Comparison of ENCODE assay signal across 8 mouse cellular contexts in the genomic region with DNA sequence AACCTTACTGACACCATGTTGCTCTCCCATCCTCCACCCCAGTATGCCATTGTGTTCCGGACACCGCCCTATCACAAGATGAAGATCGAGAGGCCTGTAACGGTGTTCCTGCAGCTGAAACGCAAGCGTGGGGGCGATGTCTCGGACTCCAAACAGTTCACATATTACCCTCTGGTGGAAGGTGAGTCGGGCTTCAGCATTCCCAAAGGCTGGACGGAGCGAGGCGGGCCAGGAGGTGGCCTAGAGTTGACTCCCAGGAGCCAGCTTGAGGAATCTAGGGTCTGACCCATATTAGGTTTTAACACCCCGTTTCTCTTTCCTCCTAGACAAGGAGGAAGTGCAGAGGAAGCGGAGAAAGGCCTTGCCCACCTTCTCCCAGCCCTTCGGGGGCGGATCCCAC. TPM values are rescaled to one million over a fixed set of nuclear protein-coding genes. Genes with fewer than 3 reads are reported as not detected.
A peak's percentile ranks its signal among the peaks of the same experiment; 100 is the strongest.
DNase-seq lines count a peak whose midpoint lies in the region; ATAC-seq lines count a peak whose summit lies in the region.

No protein-coding gene starts in this region.

- H3K4me1 ChIP-seq in heart, embryonic 12.5 days (replicated peaks) = peaks cover 25% of the 10 kb centered on the region
- peaks cover 40% of the 10 kb centered on the region for H3K4me1 ChIP-seq in limb, embryonic 10.5 days
- peaks cover 39% of the 10 kb centered on the region for H3K4me1 ChIP-seq in neural tube, embryonic 15.5 days

- ATAC-seq in heart, embryonic 12.5 days (ENCODE audit: insufficient number of reproducible peaks, low FRiP score) = no peak
- ATAC-seq in neural tube, embryonic 15.5 days (ENCODE audit: low FRiP score) = no peak

- H3K27ac ChIP-seq in heart, embryonic 12.5 days (ENCODE audit: poor library complexity, severe bottlenecking) = no peak overlapping the region
- H3K27ac ChIP-seq in limb, embryonic 10.5 days = peak overlapping the region; percentile 66; the same call in 1 of the 2 replicates
- no peak overlapping the region for H3K27ac ChIP-seq in neural tube, embryonic 15.5 days (replicated peaks)

- no peaks in the 10 kb centered on the region for H3K9me3 ChIP-seq in heart, embryonic 12.5 days (replicated peaks)
- no peaks in the 10 kb centered on the region for H3K9me3 ChIP-seq in limb, embryonic 10.5 days (replicated peaks)
- H3K9me3 ChIP-seq in neural tube, embryonic 15.5 days (replicated peaks) = no peaks in the 10 kb centered on the region

- H3K4me3 ChIP-seq in heart, embryonic 12.5 days = peak overlapping the region; percentile 40; the same call in 1 of the 2 replicates
- peak overlapping the region; percentile 52 for H3K4me3 ChIP-seq in limb, embryonic 10.5 days
- peak overlapping the region; percentile 47 for H3K4me3 ChIP-seq in neural tube, embryonic 15.5 days (replicated peaks)

- 65% methylated on average over 16 of the region's 16 CpGs for whole genome bisulfite sequencing in heart, embryonic 12.5 days
- WGBS in limb, embryonic 10.5 days = 49% methylated on average over 16 of the region's 16 CpGs
- WGBS in neural tube, embryonic 15.5 days = 61% methylated on average over 16 of the region's 16 CpGs

- DNase-seq in heart, postnatal 10 days = no peak
- DNase-seq in thymus, postnatal 4 days = peak; percentile 19
- no peak for DNase-seq in thymus, postnatal 25 days
- DNase-seq in limb, embryonic 10.5 days (ENCODE audit: low spot score) = peak; percentile 31
- DNase-seq in thymus, postnatal 36 days = no peak
- no peak for DNase-seq in thymus, postnatal 10 days (ENCODE audit: low spot score in 2 of 2)

- peaks cover 44% of the 10 kb centered on the region for H3K36me3 ChIP-seq in heart, embryonic 12.5 days
- H3K36me3 ChIP-seq in limb, embryonic 10.5 days = peaks cover 27% of the 10 kb centered on the region
- peaks cover 21% of the 10 kb centered on the region for H3K36me3 ChIP-seq in neural tube, embryonic 15.5 days

- H3K27me3 ChIP-seq in heart, embryonic 12.5 days (replicated peaks) = peaks cover 56% of the 10 kb centered on the region
- H3K27me3 ChIP-seq in limb, embryonic 10.5 days (ENCODE audit: low read depth, poor library complexity, severe bottlenecking) = peaks cover 73% of the 10 kb centered on the region
- H3K27me3 ChIP-seq in neural tube, embryonic 15.5 days (replicated peaks) = peaks cover 51% of the 10 kb centered on the region

- peak overlapping the region; percentile 74 for H3K4me2 ChIP-seq in heart, embryonic 12.5 days
- peak overlapping the region; percentile 92 for H3K4me2 ChIP-seq in neural tube, embryonic 15.5 days

- H3K9ac ChIP-seq in heart, embryonic 12.5 days = peak overlapping the region; percentile 68; the same call in 1 of the 2 replicates
- H3K9ac ChIP-seq in neural tube, embryonic 15.5 days (replicated peaks) = peak overlapping the region; percentile 58; the same call in 1 of the 2 replicates

- intact Hi-C loops in heart, postnatal 10 days (cut with DNase I) = loop anchor here (2.0 kb wide), 1 partner anchor 172 kb away; no protein-coding TSS in a partner anchor

RNA-seq across cellular contexts. Expression of gene Nfkb2, which starts 4.2 kb away (rescaled TPM):
- polyA plus RNA-seq in heart, embryonic 12.5 days (2016; fragmentation: Nextera tagmentation; extraction: Ambion mirVana) = 7.2 and 7.6 TPM in 2 replicates
- 10 to 100 TPM; 16.1 to 20.4 TPM for total RNA-seq in heart, postnatal 10 days (2021)
- 4.5 and 5.8 TPM in 2 replicates for polyA plus RNA-seq in limb, embryonic 10.5 days (2016; fragmentation: Nextera tagmentation; extraction: Ambion mirVana)
- 2.4 and 10.0 TPM in 2 replicates for polyA plus RNA-seq in neural tube, embryonic 15.5 days (2015; fragmentation: Nextera tagmentation; extraction: Ambion mirVana)

RNA-seq across cellular contexts. Expression of gene Psd, which starts 18.7 kb away (rescaled TPM):
- 12.0 and 13.4 TPM in 2 replicates for polyA plus RNA-seq in heart, embryonic 12.5 days (2016; fragmentation: Nextera tagmentation; extraction: Ambion mirVana)
- 1 to 10 TPM; 2.2 to 2.9 TPM for total RNA-seq in heart, postnatal 10 days (2021)
- polyA plus RNA-seq in limb, embryonic 10.5 days (2016; fragmentation: Nextera tagmentation; extraction: Ambion mirVana) = 1.4 and 1.8 TPM in 2 replicates
- polyA plus RNA-seq in neural tube, embryonic 15.5 days (2015; fragmentation: Nextera tagmentation; extraction: Ambion mirVana) = 88.4 and 118 TPM in 2 replicates

RNA-seq across cellular contexts. Expression of gene Fbxl15, which starts 19.7 kb away (rescaled TPM):
- polyA plus RNA-seq in heart, embryonic 12.5 days (2016; fragmentation: Nextera tagmentation; extraction: Ambion mirVana) = 9.9 and 10.0 TPM in 2 replicates
- total RNA-seq in heart, postnatal 10 days (2021) = 1 to 10 TPM; 6.5 to 6.8 TPM
- 12.2 and 13.0 TPM in 2 replicates for polyA plus RNA-seq in limb, embryonic 10.5 days (2016; fragmentation: Nextera tagmentation; extraction: Ambion mirVana)
- 44.0 and 52.3 TPM in 2 replicates for polyA plus RNA-seq in neural tube, embryonic 15.5 days (2015; fragmentation: Nextera tagmentation; extraction: Ambion mirVana)

RNA-seq across cellular contexts. Expression of gene Cuedc2, which starts 30.2 kb away (rescaled TPM):
- 97.7 and 116 TPM in 2 replicates for polyA plus RNA-seq in heart, embryonic 12.5 days (2016; fragmentation: Nextera tagmentation; extraction: Ambion mirVana)
- total RNA-seq in heart, postnatal 10 days (2021) = 100 to 1,000 TPM in 1 of 2 experiments, 10 to 100 TPM in 1; 99.6 to 107 TPM
- polyA plus RNA-seq in limb, embryonic 10.5 days (2016; fragmentation: Nextera tagmentation; extraction: Ambion mirVana) = 150 and 183 TPM in 2 replicates
- polyA plus RNA-seq in neural tube, embryonic 15.5 days (2015; fragmentation: Nextera tagmentation; extraction: Ambion mirVana) = 322 and 350 TPM in 2 replicates

RNA-seq across cellular contexts. Expression of gene Mfsd13a, which starts 32.6 kb away (rescaled TPM):
- polyA plus RNA-seq in heart, embryonic 12.5 days (2016; fragmentation: Nextera tagmentation; extraction: Ambion mirVana) = 4.3 and 4.4 TPM in 2 replicates
- total RNA-seq in heart, postnatal 10 days (2021) = 1 to 10 TPM; 3.4 to 4.6 TPM
- polyA plus RNA-seq in limb, embryonic 10.5 days (2016; fragmentation: Nextera tagmentation; extraction: Ambion mirVana) = 7.7 and 8.1 TPM in 2 replicates
- 13.2 and 13.9 TPM in 2 replicates for polyA plus RNA-seq in neural tube, embryonic 15.5 days (2015; fragmentation: Nextera tagmentation; extraction: Ambion mirVana)

Comparison
In these comparisons a context has a peak if more than half of its experiments do, and no peak if none do; other contexts are left out.
1. DNase-seq: peak in thymus, postnatal 4 days (single experiment) and limb, embryonic 10.5 days (single experiment); none in heart, postnatal 10 days (0 of 2), thymus, postnatal 25 days (single experiment), thymus, postnatal 36 days (0 of 2) and thymus, postnatal 10 days (0 of 2).
2. Peak in every context shown above with its lines, with median percentiles within 50 percentile points of each other: H3K4me3 ChIP-seq.